Mouse (Mus musculus): ENCODE measurements at regions not wholly inside any gene's neighbourhood (a gene's known extent, or its start where the extent isn't known, plus 50 kb on each side); places are given as distances from the start of the nearest gene placed in this dataset.

DNA sequence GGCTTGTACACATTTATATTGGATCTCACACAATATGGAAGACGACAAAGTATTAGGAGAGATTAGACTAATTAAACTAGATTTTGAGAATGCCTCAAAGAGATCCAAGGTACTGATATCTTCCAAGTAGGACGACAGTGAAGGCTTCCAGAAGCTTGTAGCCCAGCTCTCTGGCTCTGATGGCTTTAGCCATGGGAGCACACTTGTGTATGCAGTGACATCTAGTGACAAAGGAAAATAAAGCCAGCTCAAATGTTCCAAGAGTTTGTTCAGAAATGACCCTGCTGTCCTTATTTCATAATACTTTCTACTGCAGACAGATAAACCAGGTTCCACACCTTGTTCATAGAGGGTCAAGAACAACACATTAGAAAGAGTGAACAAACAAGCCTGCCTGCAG is 524.0 kb upstream of the Btbd3 start:
- TF ChIP-seq TCF3 (IDR thresholded peaks at IDR 0.05; ENCODE audit: insufficient read length, low read depth) (no peak), MYOG (IDR thresholded peaks at IDR 0.05; ENCODE audit: control insufficient read depth in 1 of 3, insufficient read depth in 1 of 3, insufficient read length in 2 of 3, low read depth in 2 of 3) (no peak), MAX (IDR thresholded peaks at IDR 0.05; ENCODE audit: low read depth) (no peak), REST (IDR thresholded peaks at IDR 0.05; ENCODE audit: insufficient read depth, insufficient read length) (no peak), CEBPB (IDR thresholded peaks at IDR 0.05; ENCODE audit: insufficient read depth, poor library complexity, severe bottlenecking) (no peak), SRF (IDR thresholded peaks at IDR 0.05; ENCODE audit: control insufficient read depth, insufficient read length, low read depth) (no peak)
